Mouse (Mus musculus) hindbrain, embryonic 16.5 days (tissue): ENCODE measurements at regions not wholly inside any gene's neighbourhood (a gene's known extent, or its start where the extent isn't known, plus 50 kb on each side); places are given as distances from the start of the nearest gene placed in this dataset.

ENCODE experiments used
- ATAC-seq: fragments of 200-750 bp; cut with Nextera tagmentation; 2 replicates; pipeline ENCODE4 v1.8.0; 2017; ENCODE audit warnings: moderate TSS enrichment, moderate library complexity
- H3K27ac ChIP-seq: fragments of 300-500 bp; sonication (generic); 2 replicates; pipeline ENCODE4 v1.5.1; 2014; ENCODE audit warnings: low read depth, mild to moderate bottlenecking, control low read depth, low read length, moderate library complexity
- H3K27me3 ChIP-seq: fragments of 300-500 bp; sonication (generic); replicated peaks from 2 replicates; pipeline ENCODE4 v1.6.1; 2014; ENCODE audit warnings: low read length; ENCODE audit not compliant: control insufficient read depth, insufficient read depth
- H3K36me3 ChIP-seq: fragments of 300-500 bp; sonication (generic); 2 replicates; pipeline ENCODE4 v1.6.1; 2014; ENCODE audit warnings: mild to moderate bottlenecking, low read length, moderate library complexity, mixed read lengths; ENCODE audit not compliant: control insufficient read depth, insufficient read depth
- H3K4me1 ChIP-seq: fragments of 300-500 bp; sonication (generic); 2 replicates; pipeline ENCODE4 v1.6.1; 2014; ENCODE audit warnings: low read depth, low read length; ENCODE audit not compliant: control insufficient read depth, insufficient read depth
- H3K4me2 ChIP-seq: fragments of 300-500 bp; sonication (generic); 2 replicates; pipeline ENCODE4 v1.6.1; 2014; ENCODE audit warnings: mild to moderate bottlenecking, low read length, control low read depth, moderate library complexity
- H3K4me3 ChIP-seq: fragments of 300-500 bp; sonication (generic); 2 replicates; pipeline ENCODE4 v1.5.1; 2014; ENCODE audit warnings: mild to moderate bottlenecking, low read length, control low read depth, moderate library complexity
- H3K9ac ChIP-seq: fragments of 300-500 bp; sonication (generic); 2 replicates; pipeline ENCODE4 v1.6.1; 2014; ENCODE audit warnings: low read depth, mild to moderate bottlenecking, control low read depth, low read length, moderate library complexity
- H3K9me3 ChIP-seq: fragments of 300-500 bp; sonication (generic); 2 replicates; pipeline ENCODE4 v1.6.1; 2014; ENCODE audit warnings: mild to moderate bottlenecking, low read length, moderate library complexity; ENCODE audit not compliant: control insufficient read depth

DNA sequence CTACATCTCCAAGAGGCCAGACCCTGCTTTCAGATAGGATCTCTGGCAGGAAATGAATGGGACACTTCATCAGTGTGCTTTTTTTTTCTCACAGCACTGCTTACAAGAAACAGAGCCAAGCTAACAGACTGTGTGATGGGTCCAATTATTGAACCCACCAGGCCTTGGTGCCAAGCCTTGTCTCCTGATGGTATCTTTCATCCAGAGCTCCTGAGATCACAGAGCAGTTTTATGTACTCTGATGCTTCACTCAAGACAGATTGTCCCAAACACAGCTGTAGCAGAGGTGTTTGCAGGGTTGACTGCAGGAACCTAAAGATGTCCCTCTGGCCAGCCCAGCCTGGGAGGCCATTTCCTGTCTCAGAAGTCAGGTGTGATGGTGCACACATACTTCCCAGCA, 179.9 kb downstream of the Xxylt1 start:
- Histone ChIP-seq H3K9ac (no peak overlapping the region), H3K36me3 (no peaks in the 10 kb centered on the region)

More for the DNA sequence above, 179.9 kb downstream of the Xxylt1 start:
- Histone ChIP-seq H3K27ac (no peak overlapping the region), H3K27me3 (no peaks in the 10 kb centered on the region), H3K9me3 (peaks cover 6% of the 10 kb centered on the region), H3K4me1 (no peaks in the 10 kb centered on the region), H3K4me2 (no peak overlapping the region), H3K4me3 (no peak overlapping the region)
- no peak for ATAC-seq
